Mouse (Mus musculus) MEL (cell line): Measurements from ENCODE around the gene Ezr.

Experiments
- MXI1 ChIP-seq: IDR thresholded peaks from 2 replicates; pipeline ENCODE4 v1.6.1; 2011; ENCODE audit warnings: mild to moderate bottlenecking, low read depth, low read length, improper control_type of control experiment
- POLR2A ChIP-seq, 2 experiments: IDR thresholded peaks; 2 replicates each; pipeline ENCODE4 v1.6.1; 2011 to 2012; ENCODE audit warnings: low read length in 2 of 2, mild to moderate bottlenecking in 2 of 2, control low read depth in 1 of 2, improper control_type of control experiment in 1 of 2, low read depth in 1 of 2, moderate library complexity in 1 of 2; ENCODE audit not compliant: control insufficient read depth in 1 of 2, insufficient read depth in 1 of 2, poor library complexity in 1 of 2

- TF ChIP-seq POLR2A (IDR thresholded peaks at IDR 0.05; ENCODE audit: control insufficient read depth in 1 of 2, insufficient read depth in 1 of 2, low read depth in 1 of 2, low read length in 2 of 2, poor library complexity in 1 of 2) (no peak), MXI1 (no peak)
Observed at GRCm38 (mm10) chr17:6755873-6756272, 26.7 kb downstream of the Ezr start.
